Mouse (Mus musculus) frontal cortex, postnatal 25 days (tissue): ENCODE data around the gene Fgfr1op.
"Not testable (repeated sequence)": the region's sequence is repeated elsewhere in the genome, so short reads cannot be mapped to it uniquely, and the experiment has no call there.

Experiments used
- DNase-seq, 2 experiments: peaks; one replicate each; pipeline ENCODE4 v3.0.0; 2022; ENCODE audit warnings: low spot score in 2 of 2

The Fgfr1op gene

DNA sequence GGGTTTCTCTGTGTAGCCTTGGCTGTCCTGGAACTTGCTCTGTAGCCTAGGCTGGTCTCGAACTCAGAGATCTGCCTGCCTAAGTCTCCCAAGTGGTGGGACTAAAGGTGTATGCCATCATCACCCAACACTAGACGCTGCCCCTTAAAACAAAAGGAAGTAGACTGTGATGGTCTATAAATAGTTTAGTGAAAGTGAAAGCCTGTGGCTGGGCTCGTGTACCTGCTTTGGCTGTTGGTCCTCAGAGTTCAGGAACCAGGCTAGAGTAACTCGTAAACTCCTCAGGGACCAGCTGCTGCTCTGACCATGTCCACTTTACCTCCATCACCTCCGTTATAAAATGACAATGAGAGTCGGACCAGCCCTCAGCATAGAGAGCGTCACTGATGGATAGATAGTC lies 5.0 kb downstream of the Fgfr1op start:
- DNase-seq = no peak

DNA sequence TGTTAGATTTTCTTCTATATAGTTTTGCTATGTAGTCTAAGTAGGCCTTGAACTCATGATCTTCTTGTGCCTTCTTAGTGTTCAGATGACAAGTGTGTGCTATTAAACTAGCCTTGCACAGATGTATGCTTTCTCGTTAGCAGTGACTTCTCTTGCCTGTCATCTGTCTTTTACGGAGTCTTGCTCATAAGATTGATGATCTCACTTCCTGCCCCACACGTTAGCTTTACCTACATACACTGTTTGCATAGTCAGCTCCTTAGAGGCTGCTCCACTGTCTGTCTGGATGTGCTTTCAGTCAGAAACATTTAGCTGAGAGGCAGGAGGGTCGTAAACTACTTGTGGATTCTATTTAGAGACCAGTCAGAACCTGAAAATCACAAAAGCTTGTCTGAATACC lies 5.8 kb downstream of the Fgfr1op start:
- DNase-seq = no peak

DNA sequence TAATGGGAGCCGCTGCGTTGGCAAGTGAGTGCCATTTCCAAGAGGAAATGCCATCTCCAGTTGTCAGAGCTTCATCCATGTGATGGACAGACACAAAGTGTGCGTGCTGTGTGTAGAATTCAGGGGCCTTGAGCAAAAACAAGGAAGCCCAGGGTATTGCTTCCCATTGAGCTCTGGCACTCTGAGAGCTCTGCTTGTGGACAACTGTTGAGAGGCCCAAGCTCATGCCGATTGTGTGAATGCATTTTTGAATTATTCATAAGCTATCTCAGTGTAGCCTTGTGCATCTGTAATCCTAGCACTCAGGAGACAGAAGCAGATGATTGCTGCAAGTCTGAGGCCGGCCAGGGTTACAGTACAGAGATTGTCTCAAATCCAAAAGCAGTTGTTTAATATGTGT lies 11.8 kb downstream of the Fgfr1op start:
- no peak for DNase-seq

DNA sequence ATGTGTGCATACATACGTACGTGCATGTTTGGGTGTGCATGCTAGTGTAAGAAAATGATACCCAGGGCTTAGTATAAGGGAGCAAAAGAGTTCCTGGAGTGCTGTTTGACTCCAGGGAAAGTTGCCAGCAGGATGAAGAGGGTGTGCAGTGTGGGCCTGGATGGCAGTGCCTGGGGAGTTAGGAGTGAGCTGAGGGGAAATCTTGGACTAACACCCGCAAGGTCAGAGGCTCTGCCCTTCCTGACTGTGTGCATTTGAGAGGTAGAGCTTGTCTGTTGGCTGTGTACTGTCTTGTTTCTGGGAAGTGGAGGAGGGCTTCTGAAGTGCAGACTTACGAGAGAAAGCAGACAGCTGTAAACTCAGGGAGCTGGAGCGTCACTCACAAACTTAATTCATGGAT lies 18.5 kb downstream of the Fgfr1op start:
- DNase-seq = no peak

DNA sequence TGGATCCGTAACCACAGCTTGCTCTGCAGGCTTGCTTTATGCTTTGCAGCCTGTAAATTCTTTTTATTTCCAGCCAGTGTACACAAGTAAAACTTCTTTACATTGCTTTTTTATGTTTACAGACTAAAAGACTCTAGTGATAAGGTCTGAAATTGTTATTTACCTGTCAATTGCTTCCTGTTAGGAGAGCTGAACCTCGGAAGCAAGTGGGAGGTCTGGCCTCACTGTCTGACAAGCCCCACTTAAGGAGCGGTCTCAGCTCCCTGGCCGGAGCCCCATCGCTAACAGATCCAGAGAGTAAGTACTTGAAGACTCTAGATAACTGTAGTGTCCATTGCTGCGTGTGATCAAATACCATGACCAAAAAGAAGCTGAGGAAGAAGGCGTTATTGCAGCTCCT lies 18.9 kb downstream of the Fgfr1op start:
- no peak for DNase-seq

DNA sequence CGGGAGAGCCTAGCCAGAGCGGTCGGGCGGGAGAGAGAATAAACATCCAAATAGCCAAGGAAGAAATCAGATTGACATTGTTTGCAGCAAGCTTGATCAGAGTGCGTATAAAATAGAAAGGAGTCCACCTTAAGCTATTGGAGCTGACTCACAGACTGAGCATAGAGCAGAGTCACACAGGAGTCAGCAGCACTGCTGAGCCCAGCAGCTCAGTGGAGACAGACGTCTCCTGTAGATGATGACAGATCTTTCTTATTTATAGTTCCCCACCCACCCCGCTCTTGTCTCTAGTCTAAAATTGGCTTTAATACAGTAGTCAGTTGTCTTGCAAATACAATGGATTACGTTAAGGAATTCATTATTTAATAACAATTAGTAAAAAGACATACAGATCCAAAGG lies 28.4 kb downstream of the Fgfr1op start:
- no peak for DNase-seq

DNA sequence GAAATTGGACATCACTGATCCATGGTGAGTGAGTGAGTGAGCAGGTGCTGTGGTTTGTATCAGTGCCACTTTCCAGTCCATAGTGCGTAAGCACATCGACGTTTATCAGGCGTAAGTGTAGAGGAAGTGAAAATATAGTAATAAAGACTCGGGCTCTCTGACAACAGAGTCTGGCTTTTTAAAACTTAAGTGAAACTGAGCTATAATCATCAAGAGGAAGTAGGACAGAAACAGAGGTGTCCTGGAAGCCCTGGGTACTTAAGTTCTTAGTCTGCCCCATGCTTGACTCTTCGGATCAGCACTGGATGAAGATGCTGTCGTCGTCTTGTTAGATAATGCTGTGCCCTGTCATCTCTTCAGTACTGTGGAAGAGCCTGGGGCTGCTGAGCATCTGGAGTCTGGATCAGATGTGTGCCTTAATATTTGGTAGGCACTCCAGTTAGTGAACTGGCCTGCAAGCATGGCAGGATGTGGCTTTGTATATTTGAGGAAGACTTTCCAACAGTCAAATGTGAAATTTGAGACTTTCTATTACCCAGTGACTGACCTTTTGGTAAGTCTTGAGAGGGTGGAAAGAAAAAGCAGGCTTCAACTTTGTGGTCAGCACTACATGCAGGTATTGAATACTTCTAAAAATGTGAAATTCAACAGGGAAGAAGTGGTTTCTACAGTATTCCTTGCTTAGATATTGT lies 30.5 kb downstream of the Fgfr1op start:
- no peak for DNase-seq

DNA sequence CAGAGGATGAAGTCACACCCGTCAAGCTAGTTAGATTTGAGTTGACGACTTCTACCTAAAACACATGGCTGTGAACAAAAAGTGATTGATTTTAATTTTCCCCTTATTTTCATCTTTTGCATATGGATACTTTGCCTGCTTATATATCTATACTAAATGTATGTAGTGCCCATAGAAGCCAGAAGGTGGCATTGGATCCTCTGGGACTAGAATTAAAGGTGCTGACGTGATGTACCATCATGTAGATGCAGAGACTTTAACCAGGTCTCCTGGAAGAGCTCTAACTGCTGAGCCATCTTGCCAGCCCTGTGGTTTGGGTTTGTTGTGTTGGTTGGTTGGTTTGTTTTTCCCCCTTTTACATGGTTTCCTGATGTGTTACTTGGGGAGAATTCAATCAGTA lies 32.4 kb downstream of the Fgfr1op start:
- no peak for DNase-seq

DNA sequence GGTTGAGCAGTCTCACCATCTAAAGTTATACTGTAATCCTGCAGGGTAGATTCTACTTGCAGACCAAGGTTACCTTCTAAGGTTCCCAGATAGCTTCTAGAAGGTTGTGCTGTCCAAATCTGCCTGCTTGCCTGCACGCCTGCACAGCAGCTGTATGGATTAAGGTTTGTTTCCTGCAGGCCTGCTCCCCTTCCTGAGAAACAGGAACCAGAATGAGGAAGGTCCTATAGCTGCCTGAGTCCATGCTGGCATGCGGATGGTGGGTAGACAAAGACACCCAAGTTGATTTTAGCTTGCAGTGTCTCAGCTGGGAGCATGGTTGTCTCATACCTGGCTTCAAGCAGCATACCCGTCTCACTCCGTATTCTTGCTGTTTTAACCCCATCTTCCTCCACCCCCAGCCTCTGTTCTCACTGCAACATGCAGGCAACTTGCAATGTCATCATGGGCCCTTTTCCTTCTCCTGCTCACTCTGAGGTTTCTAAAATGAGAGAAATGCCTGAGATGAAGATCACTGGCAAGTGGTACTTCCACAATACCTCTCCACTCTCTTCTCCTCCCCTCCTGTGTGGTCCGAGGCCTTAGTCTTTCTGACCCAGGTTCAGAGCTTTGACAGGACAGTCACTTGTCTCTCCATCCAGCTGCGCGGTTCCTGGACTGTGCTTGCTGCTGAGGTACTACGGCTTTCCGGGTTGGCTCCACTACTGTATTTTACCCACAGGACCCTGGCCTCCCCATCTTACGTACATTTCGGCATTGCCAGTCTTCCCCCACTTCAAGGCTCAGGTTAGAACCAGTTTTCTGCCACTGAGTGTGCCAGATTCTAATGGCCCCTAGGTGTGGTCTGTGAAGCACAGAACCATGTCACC lies 34.0 kb downstream of the Fgfr1op start:
- no peak for DNase-seq

DNA sequence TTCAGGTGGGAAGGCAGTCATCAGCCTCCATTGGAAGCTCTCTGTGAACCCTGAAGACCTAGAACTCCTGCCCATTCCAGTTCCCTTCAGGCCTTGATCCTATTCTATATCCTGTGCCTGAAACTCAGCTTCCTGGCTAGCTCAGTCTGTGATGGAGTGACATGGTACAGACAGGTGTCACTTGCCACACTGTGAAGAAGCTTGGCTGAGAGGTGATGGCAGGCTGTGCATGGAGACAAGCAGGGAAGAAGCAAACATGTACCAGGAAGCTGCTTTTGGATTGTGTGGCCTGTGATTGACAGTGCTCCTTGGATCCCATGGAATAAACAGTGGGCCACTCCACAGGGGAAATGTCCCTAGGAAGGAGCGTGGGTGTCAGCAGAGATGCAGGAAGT lies 34.6 kb downstream of the Fgfr1op start:
- DNase-seq = no peak

DNA sequence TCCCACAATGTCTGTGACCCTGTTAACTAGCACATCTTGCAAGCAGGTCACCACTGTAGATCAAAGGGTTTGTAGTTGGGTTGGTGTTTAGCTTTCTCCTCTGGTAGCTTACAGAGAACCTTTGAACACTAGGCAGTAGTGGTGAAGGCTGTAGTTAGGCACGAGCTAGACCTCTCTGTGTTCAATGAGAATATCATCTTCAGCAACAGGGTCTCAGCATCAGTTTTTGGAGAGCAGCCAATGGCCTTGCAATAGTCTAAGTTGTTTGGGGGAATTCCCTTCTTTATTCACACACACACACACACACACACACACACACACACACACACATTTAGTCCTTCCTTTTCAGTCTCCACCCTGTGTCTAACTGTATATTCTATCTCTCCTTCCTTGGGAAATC lies 38.2 kb downstream of the Fgfr1op start:
- no peak for DNase-seq

DNA sequence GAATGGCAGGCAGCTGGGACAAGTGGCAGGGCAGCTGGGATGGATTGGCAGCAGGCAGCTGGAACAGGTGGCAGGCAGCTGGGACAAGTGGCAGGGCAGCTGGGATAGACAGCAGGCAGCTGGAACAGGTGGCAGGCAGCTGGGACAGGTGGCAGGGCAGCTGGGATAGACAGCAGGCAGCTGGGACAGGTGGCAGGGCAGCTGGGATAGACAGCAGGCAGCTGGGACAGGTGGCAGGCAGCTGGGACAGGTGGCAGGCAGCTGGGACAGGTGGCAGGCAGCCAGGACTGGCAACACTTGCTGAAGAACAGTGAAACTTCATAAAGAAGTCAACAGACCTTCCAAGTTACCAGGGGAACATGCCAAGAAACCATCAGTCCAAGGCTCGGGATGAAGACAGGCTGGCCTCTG lies 39.9 kb downstream of the Fgfr1op start:
- DNase-seq = not testable (repeated sequence)

DNA sequence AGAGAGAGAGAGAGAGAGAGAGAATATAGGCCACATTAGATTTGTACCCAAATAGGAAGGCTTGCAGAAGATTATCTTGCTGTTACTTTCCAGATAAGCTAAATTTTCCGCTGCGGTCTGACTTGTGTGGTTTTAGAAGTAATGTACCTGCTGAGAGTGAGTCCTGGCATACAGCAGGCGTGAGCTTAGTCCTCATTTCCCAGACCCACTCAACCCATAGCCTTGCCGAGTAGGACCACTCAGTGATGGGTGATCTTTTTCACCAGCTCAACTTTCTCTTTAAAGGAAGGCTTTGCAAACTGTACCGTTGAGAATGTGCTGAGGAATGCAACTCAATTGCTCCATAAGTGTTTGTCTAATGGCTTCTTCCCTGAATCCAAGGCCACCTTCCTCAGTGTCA lies 41.4 kb downstream of the Fgfr1op start:
- DNase-seq = no peak

DNA sequence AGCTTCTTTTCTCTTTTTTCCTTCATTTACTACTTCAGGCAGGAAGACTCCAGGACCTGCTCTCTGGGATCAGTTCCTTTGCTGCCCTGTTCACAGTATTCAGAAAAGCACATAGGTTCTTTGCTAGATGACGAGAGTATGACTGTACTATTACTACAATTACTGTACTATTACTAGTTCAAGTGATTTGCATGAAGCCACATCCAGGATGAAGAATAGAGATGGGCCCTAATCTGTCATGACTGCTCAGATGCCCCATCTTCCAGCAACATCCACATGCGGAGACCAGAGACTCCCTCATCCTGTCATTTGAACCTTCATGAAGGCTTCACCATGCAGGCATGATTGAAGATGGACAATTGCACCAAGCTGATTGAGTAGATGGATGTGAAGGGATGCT lies 44.4 kb downstream of the Fgfr1op start:
- no peak for DNase-seq

DNA sequence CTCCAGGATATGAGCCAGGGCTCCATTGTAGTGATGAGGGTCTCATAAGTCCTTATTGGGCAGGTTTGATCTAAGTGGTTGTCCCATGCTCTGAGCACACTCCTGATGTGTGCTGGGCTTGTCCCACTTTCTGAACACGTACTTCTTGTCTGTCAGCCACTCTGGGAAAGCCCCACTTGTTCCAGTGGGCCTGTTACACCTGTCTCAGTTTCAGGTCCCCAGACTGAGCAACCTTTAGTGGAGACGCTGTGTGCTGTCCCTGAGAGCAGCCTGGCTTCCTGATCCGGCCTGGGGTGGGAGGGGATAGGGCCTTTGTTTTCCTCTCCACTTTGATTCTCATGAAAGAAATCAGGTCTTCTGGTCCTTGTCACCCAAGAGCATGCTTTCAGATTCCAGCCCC lies 44.9 kb downstream of the Fgfr1op start:
- no peak for DNase-seq

DNA sequence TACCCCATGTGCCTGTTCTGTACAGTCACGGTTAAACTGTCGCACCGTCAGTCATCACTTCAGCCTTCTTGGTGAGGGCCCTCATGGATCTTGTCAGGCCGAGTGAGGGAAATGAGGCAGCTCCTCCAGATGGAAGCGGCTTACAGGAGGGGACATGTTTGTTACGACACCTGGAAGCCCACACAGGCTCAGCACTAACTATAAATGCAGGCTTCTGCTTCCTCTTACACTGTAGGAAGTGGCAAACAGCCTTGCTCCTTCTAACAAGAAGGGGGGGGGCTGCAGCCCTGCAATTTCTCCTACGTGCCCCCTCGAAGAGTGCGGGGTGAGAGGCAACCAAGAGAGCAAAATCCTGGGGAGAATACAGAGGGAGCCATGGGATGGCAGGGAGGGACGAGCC lies 45.4 kb downstream of the Fgfr1op start:
- DNase-seq = no peak

DNA sequence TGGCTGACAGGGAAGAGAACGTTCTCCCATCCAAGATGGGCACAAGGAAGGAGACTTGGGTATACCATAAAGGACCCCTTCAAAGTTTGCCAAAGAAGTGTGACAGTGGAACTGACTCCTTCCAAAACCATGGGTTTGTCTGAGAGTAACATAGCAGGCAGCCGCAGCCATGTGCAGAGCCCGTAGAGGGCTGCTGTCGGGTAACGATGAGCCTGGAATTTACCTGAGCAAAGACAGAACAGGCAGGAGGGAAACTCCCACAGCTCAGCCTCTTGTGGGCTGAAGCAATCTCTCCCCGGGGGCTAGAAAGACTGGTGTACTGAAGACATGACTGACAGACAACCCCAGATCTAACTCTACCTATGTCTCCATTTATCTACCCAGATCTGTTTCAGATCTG lies 46.1 kb downstream of the Fgfr1op start:
- no peak for DNase-seq

DNA sequence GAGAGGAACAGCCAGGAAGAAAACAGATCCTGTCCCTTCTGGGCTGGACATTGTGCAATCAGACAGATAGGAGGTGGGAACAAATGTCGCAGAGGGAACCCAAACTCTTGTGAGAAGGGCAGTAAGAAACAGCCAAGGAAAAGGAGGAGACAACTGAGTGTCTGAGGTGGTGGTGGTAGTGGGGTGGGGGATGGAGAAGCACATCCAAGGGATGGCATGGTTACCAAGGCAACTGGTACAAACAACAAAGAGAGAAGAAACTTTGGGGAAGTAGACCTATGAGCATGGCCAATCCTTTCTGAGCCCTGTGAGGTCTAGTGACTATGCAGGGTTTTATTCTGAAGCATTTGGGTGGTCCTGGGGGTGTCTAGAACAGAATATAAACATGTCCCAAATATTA lies 49.1 kb downstream of the Fgfr1op start:
- no peak for DNase-seq

DNA sequence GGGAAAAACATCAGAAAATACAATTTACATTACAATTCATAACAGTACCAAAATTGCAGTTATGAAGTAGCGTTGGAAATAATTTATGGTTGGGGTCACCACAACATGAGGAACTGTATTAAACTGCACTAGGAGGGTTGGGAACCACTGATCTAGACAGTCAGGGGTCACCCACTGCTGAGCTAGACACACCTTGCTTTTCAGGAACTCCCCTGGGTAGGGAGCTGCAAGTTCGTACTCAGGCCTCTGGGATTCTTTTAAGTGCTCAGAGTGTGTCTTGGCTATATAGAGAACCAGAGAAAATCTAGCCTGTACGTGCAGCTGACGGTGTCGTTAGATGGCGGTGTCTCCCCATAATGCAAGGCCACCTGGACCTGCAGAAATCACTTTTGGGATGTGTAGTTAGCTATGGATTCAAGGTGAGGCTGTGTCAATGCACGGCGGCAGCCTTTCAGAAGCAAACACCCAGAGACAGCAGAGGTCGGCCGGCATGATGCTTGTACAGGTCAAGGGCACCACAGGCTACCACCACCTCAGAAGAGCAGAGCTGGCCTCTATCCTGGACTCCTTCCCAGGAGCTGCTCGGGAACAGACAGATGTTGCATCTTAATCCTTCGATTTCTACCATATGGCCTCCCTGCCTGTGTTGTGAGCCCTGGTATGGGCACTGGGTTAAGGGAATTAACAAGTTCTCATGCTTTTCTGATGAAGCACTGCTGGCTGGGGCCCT lies 49.9 kb downstream of the Fgfr1op start:
- no peak for DNase-seq

DNA sequence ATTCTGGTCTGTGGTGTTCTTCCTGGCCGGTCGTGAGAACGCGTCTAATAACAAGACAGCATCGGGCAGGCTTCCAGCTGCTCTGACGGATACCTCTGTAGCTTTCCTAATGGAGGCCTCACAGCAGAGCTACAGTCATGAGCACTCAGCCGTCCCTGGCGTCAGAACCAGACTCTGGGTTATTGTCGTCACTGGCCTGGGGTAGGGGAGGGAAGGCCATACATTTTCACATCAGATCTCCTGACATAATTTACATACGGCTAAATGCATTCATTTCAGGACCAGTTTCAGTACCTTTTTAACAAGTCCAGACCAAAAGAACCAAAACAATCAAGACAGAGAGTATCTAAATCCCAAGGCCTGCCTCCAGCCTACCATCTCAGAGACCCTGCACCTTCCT lies 57.9 kb downstream of the Fgfr1op start:
- no peak for DNase-seq

DNA sequence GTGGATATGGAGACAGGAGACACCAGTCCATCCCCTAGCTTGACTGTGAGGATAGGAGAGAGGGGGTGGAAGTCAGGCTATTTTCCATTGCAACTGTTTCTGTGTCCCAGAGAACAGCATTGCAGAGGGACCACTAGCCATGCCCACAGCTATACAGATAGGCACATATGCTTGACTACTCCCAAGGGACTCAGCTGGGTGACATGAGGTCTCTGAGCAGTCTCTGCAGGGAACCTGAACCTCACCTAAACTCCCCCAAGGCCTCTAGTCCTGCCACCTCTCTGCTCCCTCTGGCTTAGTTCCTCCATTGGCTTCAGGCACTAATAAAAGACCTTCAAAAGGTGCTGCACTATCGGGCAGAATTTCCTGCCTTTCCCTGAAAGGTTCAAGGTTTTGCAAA lies 58.8 kb downstream of the Fgfr1op start:
- no peak for DNase-seq

DNA sequence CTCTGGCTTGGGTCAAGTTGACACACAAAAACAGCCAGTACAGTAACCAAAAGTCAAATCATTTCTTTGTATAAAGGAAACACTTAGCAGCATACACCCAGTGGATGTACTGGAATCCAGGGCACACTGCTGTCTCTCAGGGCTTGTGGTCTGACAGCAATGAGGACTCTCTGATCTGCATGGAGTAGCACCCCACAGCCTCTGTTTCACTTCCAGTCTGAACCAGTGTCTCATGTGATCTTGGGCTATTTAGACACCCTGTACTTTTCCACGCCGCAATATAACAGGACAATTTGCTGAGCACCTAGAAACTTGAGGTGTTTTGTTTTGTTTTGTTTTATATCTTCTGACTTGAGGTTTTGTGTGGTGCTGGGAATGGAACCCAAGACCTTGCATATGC lies 59.9 kb downstream of the Fgfr1op start:
- DNase-seq = no peak

DNA sequence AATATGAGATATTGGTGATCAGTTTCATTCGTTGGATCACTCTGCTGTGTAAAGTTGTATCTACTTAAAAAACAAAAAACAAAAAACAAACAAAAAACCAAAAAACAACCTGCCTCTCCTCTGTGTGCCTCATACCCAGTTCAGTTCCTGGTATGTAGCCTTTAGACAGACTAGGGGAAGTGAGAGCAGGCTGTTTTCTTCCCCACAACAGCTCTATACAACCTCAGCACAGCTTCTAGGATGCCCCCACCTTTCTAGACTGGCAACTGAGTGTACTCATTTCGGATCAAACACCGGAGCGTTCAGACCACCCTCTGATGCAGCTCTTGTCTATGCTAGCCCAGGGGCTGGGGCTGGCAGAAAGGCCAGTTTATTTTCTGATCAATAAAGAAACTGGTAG lies 60.4 kb downstream of the Fgfr1op start:
- DNase-seq = no peak
